Mouse (Mus musculus) lung, adult 2 months (tissue): ENCODE results near the gene Cabin1. TPM values are rescaled to one million over a fixed set of nuclear protein-coding genes. Genes with fewer than 3 reads are reported as not detected.

Source experiments
- DNase-seq: peaks from one replicate; pipeline ENCODE4 v3.0.0; 2022
- H3K4me1 ChIP-seq: fragments of 200-500 bp; 2 replicates; pipeline ENCODE4 v1.6.1; 2011; ENCODE audit warnings: low read length; ENCODE audit not compliant: control insufficient read depth, insufficient read depth
- H3K4me3 ChIP-seq: fragments of 200-500 bp; replicated peaks from 2 replicates; pipeline ENCODE3; 2011; ENCODE audit warnings: low read depth, mild to moderate bottlenecking, control low read depth, low read length; ENCODE audit errors: extremely low read depth
- CTCF ChIP-seq: fragments of 200-500 bp; IDR thresholded peaks from 2 replicates; pipeline ENCODE4 v1.5.1; 2011; ENCODE audit warnings: mild to moderate bottlenecking, low read length, control low read depth; ENCODE audit not compliant: insufficient read depth
- POLR2A ChIP-seq: fragments of 200-500 bp; IDR thresholded peaks from 2 replicates; pipeline ENCODE4 v1.6.1; 2011; ENCODE audit warnings: low read depth, mild to moderate bottlenecking, control low read depth, low read length, borderline replicate concordance; ENCODE audit errors: extremely low read depth
- WGBS: fragments of 180-500 bp; shearing (Covaris S2); methylation state at CpG from one replicate; pipeline ENCODE4 v1.1.7; 2018; 5-methylcytosine and 5-hydroxymethylcytosine counted together
- polyA plus RNA-seq: library from polyadenylated mRNA; depleted of rRNA; stranded (reverse); fragments of >200 nt; gene quantifications from 2 replicates; pipeline ENCODE4 v1.2.3, GENCODE M21; 2012; rRNA removed

Cabin1 gene
- polyA plus RNA-seq, 1 experiment: 53.6 TPM

DNA sequence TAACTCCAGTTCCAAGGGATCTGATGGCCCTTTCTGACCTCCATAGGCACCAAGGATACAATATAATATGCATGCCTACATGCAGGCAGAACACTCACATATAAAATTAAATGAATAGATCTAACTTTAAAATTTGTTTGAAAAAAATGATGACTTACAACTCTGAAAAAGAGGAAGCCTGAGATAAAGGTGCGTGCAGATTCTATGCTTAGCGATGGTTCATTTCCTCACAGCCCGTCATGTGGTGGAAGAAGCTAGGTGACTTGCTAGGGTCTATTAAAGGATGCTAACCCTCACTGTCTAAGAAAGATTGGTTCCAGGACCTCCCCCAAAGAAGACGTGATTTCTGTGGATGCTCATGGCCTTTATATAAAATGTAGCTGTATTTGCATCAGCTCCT lies 148.1 kb downstream of the Cabin1 start:
- Histone ChIP-seq H3K4me3 (no peak overlapping the region), H3K4me1 (no peaks in the 10 kb centered on the region)
- 81% methylated on average over 4 of the region's 4 CpGs for WGBS
- no peak for DNase-seq
- TF ChIP-seq CTCF (no peak), POLR2A (no peak)

DNA sequence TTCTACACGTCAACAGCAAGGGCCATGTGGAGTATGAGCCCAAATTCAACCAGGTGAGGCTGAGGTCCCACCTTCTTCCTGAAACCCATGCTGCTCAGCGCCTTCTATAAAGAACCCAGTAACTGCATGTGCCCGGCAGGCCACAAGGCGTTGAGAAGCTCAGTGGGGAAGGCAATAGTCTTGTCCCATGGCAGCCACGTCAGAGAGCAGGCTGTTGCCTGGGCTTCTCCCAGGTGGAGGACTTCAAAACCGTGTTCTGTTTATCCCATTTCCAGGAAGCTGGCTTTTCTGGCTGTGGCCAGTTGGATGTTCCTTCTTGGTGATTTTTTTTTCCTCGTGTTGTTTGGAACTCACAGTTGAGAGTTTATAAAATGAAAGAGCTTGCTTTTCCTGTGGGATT lies 153.7 kb downstream of the Cabin1 start:
- WGBS: 50% methylated on average over 7 of the region's 7 CpGs
- no peak overlapping the region for H3K4me3 ChIP-seq
- H3K4me1 ChIP-seq: no peaks in the 10 kb centered on the region
- no peak for TF ChIP-seq POLR2A
- TF ChIP-seq CTCF: no peak
- no peak for DNase-seq

DNA sequence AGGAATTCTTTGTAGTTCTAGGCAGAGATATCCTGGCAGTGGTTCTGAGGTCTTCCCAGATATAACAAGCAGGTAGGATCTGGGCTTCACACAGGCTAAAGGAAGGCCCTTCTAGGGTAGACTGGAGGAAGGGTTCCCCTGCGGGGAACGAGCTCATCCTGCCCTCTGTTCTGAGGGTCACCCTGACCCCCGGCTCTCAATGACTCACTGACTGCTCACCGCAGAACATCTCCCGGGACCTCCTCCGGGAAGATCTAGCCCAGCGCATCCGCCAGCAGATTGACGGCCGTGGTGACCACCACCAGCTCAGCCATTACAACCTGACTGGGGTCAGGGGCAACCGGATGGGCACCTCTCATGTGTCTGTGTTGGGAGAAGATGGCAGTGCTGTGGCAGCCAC lies 155.2 kb downstream of the Cabin1 start:
- DNase-seq: no peak
- TF ChIP-seq POLR2A (no peak), CTCF (no peak)
- no peaks in the 10 kb centered on the region for H3K4me1 ChIP-seq
- WGBS: 81% methylated on average over 11 of the region's 11 CpGs
- H3K4me3 ChIP-seq: no peak overlapping the region

DNA sequence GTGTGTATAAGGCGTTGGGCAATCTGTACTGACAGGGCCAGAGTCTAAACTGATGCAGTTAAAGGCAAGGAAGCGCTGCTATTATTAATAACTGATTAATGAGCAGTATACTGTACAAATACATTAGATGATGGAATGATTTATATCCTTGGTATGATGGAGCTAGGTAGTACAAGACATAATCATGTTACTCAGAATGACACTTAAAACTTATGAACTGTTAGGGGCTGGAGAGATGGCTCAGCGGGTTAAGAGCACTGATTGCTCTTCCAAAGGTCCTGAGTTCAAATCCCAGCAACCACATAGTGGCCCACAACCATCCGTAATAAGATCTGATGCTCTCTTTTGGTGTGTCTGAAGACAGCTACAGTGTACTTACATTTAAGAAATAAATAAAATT lies 156.9 kb downstream of the Cabin1 start:
- DNase-seq: no peak
- 90% methylated on average over 4 of the region's 4 CpGs for WGBS
- H3K4me1 ChIP-seq: no peaks in the 10 kb centered on the region
- TF ChIP-seq POLR2A: no peak
- TF ChIP-seq CTCF: no peak
- no peak overlapping the region for H3K4me3 ChIP-seq

DNA sequence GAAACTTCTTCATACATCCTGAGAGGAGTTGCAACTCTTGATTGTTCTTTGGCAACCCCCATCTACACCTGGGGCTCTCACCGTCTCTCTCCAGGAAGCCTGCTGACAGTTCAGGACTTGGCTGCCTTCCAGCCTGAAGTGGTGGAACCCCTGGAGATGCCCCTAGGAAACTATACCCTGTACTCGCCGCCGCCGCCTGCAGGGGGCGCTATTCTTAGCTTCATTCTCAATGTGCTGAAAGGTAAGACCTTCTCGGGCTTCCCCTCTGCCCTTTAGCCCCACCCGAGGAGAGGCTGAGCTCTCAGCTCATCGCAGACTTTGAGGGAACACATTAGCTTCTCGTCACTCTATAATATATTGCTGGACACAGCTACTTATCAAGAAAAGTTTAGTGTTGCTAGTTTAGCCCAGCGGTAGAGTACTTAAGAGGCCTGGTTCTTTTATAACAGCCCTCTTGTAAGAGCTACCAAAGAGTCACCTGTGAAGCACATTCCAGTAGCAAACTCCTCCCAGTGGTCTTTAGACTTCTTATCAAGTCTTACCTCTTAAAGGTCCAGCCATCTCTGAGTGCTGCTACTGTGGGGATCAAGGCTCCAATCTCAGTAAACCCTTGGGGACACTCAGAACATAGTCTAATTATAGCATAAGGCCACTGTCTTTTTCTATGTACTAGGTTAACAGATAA lies 158.8 kb downstream of the Cabin1 start:
- TF ChIP-seq POLR2A: no peak
- TF ChIP-seq CTCF: no peak
- Histone ChIP-seq H3K4me1 (no peaks in the 10 kb centered on the region), H3K4me3 (no peak overlapping the region)
- 33% methylated on average over 11 of the region's 11 CpGs for WGBS
- DNase-seq: no peak

DNA sequence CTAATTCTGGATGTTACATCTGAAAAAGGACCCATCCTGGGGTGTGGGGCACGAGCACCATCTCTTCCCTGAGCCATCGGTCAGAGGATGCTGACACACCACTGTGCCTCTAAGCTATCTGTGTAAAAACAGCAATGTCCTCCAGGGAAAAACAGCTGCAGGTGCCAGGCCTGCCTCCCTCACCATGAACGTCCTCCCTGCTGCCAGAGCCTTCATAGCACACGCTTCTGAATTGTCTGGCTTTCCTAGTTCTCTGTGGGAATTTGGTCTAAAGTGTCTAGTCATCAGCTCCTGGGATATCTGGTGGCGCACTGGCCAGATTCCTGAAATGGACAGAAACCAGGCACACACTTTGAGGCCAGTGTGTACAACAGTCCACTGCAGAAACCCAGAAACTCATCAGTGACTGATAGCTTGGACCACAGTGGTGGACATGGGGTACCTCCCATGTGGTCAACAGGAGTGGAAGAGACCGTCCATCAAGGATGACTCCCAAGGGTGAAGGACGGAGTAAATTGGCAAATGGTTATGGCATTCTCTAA lies 163.9 kb downstream of the Cabin1 start:
- TF ChIP-seq POLR2A (no peak), CTCF (no peak)
- DNase-seq: no peak
- WGBS: 79% methylated on average over 7 of the region's 7 CpGs
- H3K4me1 ChIP-seq: no peaks in the 10 kb centered on the region
- no peak overlapping the region for H3K4me3 ChIP-seq

Other genes with a start within 250 kb of the Cabin1 start
- gene Snrpd3, start 246.8 kb downstream of the Cabin1 start, polyA plus RNA-seq: 11.5 and 17.2 TPM in 2 replicates
- 37.0 and 49.1 TPM in 2 replicates for gene Gucd1, start 246.4 kb downstream of the Cabin1 start, polyA plus RNA-seq
- gene Lrrc75b, start 204.0 kb downstream of the Cabin1 start, polyA plus RNA-seq: 0.30 and 0.36 TPM in 2 replicates
- gene Ggt1, start 202.7 kb downstream of the Cabin1 start, polyA plus RNA-seq: 1.8 and 2.2 TPM in 2 replicates
- 35.5 and 39.7 TPM in 2 replicates for gene Ggt5, start 175.0 kb downstream of the Cabin1 start, polyA plus RNA-seq
- gene Susd2, start 120.3 kb downstream of the Cabin1 start, polyA plus RNA-seq: 13.4 and 15.3 TPM in 2 replicates
- gene Ddt, start 9.1 kb upstream of the Cabin1 start, polyA plus RNA-seq: 59.7 and 65.3 TPM in 2 replicates
- gene Gm20441, start 16.6 kb upstream of the Cabin1 start, polyA plus RNA-seq: not detected in 2 replicates
- 47.8 and 63.7 TPM in 2 replicates for gene Gstt3, start 17.1 kb upstream of the Cabin1 start, polyA plus RNA-seq
- gene Gstt1, start 34.2 kb upstream of the Cabin1 start, polyA plus RNA-seq: 163 and 178 TPM in 2 replicates
- gene Gstt4, start 58.2 kb upstream of the Cabin1 start, polyA plus RNA-seq: not detected in 2 replicates
- gene Gstt2, start 73.1 kb upstream of the Cabin1 start, polyA plus RNA-seq: 137 and 149 TPM in 2 replicates
- gene Mif, start 95.9 kb upstream of the Cabin1 start, polyA plus RNA-seq: 479 and 563 TPM in 2 replicates
- 5.1 and 12.1 TPM in 2 replicates for gene Derl3, start 129.1 kb upstream of the Cabin1 start, polyA plus RNA-seq
- 41.2 and 53.1 TPM in 2 replicates for gene Smarcb1, start 157.3 kb upstream of the Cabin1 start, polyA plus RNA-seq
- gene Chchd10, start 168.8 kb upstream of the Cabin1 start, polyA plus RNA-seq: 415 and 628 TPM in 2 replicates
- gene Mmp11, start 172.2 kb upstream of the Cabin1 start, polyA plus RNA-seq: 83.9 and 89.2 TPM in 2 replicates
- 12.6 and 15.8 TPM in 2 replicates for gene Gm867, start 176.3 kb upstream of the Cabin1 start, polyA plus RNA-seq
- 57.1 and 72.3 TPM in 2 replicates for gene Vpreb3, start 178.7 kb upstream of the Cabin1 start, polyA plus RNA-seq
- gene Gm5134, start 190.2 kb upstream of the Cabin1 start, polyA plus RNA-seq: 0.03 and 0.09 TPM in 2 replicates